Mouse (Mus musculus) heart, embryonic 15.5 days (tissue): Measurements from ENCODE around the gene Ralgps1. TPM values are rescaled to one million over a fixed set of nuclear protein-coding genes. Genes with fewer than 3 reads are reported as not detected.

Source experiments
- ATAC-seq: fragments of 200-750 bp; cut with Nextera tagmentation; replicated peaks from 2 replicates; pipeline ENCODE4 v1.8.0; 2017; ENCODE audit warnings: low read depth, moderate TSS enrichment; ENCODE audit not compliant: insufficient number of reproducible peaks, insufficient read depth, low FRiP score
- H3K27ac ChIP-seq: fragments of 300-500 bp; sonication (generic); 2 replicates; pipeline ENCODE4 v1.5.1; 2015; ENCODE audit warnings: mild to moderate bottlenecking, inconsistent platforms
- H3K27me3 ChIP-seq: fragments of 300-500 bp; sonication (generic); 2 replicates; pipeline ENCODE4 v1.6.1; 2015; ENCODE audit warnings: inconsistent platforms
- H3K36me3 ChIP-seq: fragments of 300-500 bp; sonication (generic); 2 replicates; pipeline ENCODE4 v1.6.1; 2015; ENCODE audit warnings: mild to moderate bottlenecking, inconsistent platforms
- H3K4me1 ChIP-seq: fragments of 300-500 bp; sonication (generic); replicated peaks from 2 replicates; pipeline ENCODE4 v1.6.1; 2015; ENCODE audit warnings: inconsistent platforms
- H3K4me2 ChIP-seq: fragments of 300-500 bp; sonication (generic); 2 replicates; pipeline ENCODE4 v1.6.1; 2015; ENCODE audit warnings: inconsistent platforms, mild to moderate bottlenecking, moderate library complexity
- H3K4me3 ChIP-seq: fragments of 300-500 bp; sonication (generic); 2 replicates; pipeline ENCODE4 v1.5.1; 2015; ENCODE audit warnings: mild to moderate bottlenecking, inconsistent platforms
- H3K9ac ChIP-seq: fragments of 300-500 bp; sonication (generic); 2 replicates; pipeline ENCODE4 v1.6.1; 2015; ENCODE audit warnings: mild to moderate bottlenecking, inconsistent platforms
- H3K9me3 ChIP-seq: fragments of 300-500 bp; sonication (generic); replicated peaks from 2 replicates; pipeline ENCODE4 v1.6.1; 2016; ENCODE audit warnings: inconsistent platforms
- WGBS: fragments of 180-500 bp; shearing (Covaris S2); methylation state at CpG from one replicate; pipeline ENCODE4 v1.1.7; 2015; ENCODE audit warnings: mixed read lengths; 5-methylcytosine and 5-hydroxymethylcytosine counted together
- polyA plus RNA-seq: library from polyadenylated mRNA; unstranded; fragments of >200 nt; fragmentation: Nextera tagmentation; extraction: Ambion mirVana; gene quantifications from 2 replicates; pipeline ENCODE4 v1.2.1, GENCODE M21; 2015

Gene Ralgps1
- polyA plus RNA-seq, 1 experiment from 2014 or later = 3.7 TPM

- no peak overlapping the region for H3K4me2 ChIP-seq
- no peak; the same call in 1 of the 2 replicates for ATAC-seq
- H3K4me3 ChIP-seq = no peak overlapping the region
- WGBS = 69% methylated on average over 3 of the region's 3 CpGs
- no peaks in the 10 kb centered on the region for H3K9me3 ChIP-seq
- H3K9ac ChIP-seq = no peak overlapping the region
- H3K36me3 ChIP-seq = no peaks in the 10 kb centered on the region
- H3K27ac ChIP-seq = no peak overlapping the region
- no peaks in the 10 kb centered on the region for H3K27me3 ChIP-seq
- H3K4me1 ChIP-seq = peaks cover 18% of the 10 kb centered on the region
Observed at GRCm38 (mm10) chr2:33302405-33302804, 68.9 kb downstream of the Ralgps1 start.

- Histone ChIP-seq H3K4me3 (no peak overlapping the region), H3K36me3 (no peaks in the 10 kb centered on the region), H3K9me3 (no peaks in the 10 kb centered on the region), H3K4me1 (peaks cover 18% of the 10 kb centered on the region), H3K27ac (no peak overlapping the region), H3K4me2 (no peak overlapping the region), H3K9ac (no peak overlapping the region), H3K27me3 (no peaks in the 10 kb centered on the region)
- no peak for ATAC-seq
- WGBS = 44% methylated on average over 3 of the region's 3 CpGs
Observed at GRCm38 (mm10) chr2:33300371-33301046, 70.8 kb downstream of the Ralgps1 start.

- ATAC-seq = 0 out of 2 replicates have a peak, but pooled peaks have one; percentile 25
- WGBS = 74% methylated on average over 4 of the region's 4 CpGs
- no peak overlapping the region for H3K9ac ChIP-seq
- H3K4me2 ChIP-seq = no peak overlapping the region
- no peaks in the 10 kb centered on the region for H3K36me3 ChIP-seq
- H3K4me1 ChIP-seq = peaks cover 19% of the 10 kb centered on the region
- H3K27me3 ChIP-seq = no peaks in the 10 kb centered on the region
- H3K4me3 ChIP-seq = no peak overlapping the region
- no peaks in the 10 kb centered on the region for H3K9me3 ChIP-seq
- no peak overlapping the region for H3K27ac ChIP-seq
Observed at GRCm38 (mm10) chr2:33298928-33299327, 72.4 kb downstream of the Ralgps1 start.

GRCm38 (mm10) chr2:33295115-33295514 is 76.2 kb downstream of the Ralgps1 start:
- Histone ChIP-seq H3K36me3 (no peaks in the 10 kb centered on the region), H3K9me3 (no peaks in the 10 kb centered on the region), H3K4me3 (no peak overlapping the region), H3K4me1 (peaks cover 30% of the 10 kb centered on the region), H3K9ac (no peak overlapping the region), H3K4me2 (no peak overlapping the region), H3K27me3 (no peaks in the 10 kb centered on the region), H3K27ac (no peak overlapping the region)
- no peak for ATAC-seq
- WGBS = 78% methylated on average over 5 of the region's 5 CpGs

GRCm38 (mm10) chr2:33292057-33292456 is 79.2 kb downstream of the Ralgps1 start:
- ATAC-seq = no peak
- Histone ChIP-seq H3K4me3 (no peak overlapping the region), H3K4me2 (no peak overlapping the region), H3K9me3 (no peaks in the 10 kb centered on the region), H3K9ac (no peak overlapping the region), H3K36me3 (0 out of 2 replicates have a peak, but pooled peaks cover 4% of the 10 kb centered on the region), H3K27ac (no peak overlapping the region), H3K4me1 (peaks cover 28% of the 10 kb centered on the region), H3K27me3 (no peaks in the 10 kb centered on the region)
- 60% methylated on average over 2 of the region's 2 CpGs for WGBS

- Histone ChIP-seq H3K9me3 (no peaks in the 10 kb centered on the region), H3K4me1 (peaks cover 28% of the 10 kb centered on the region), H3K36me3 (0 out of 2 replicates have a peak, but pooled peaks cover 4% of the 10 kb centered on the region), H3K27ac (no peak overlapping the region), H3K4me2 (no peak overlapping the region), H3K9ac (no peak overlapping the region), H3K4me3 (no peak overlapping the region), H3K27me3 (no peaks in the 10 kb centered on the region)
- WGBS = 70% methylated on average over 8 of the region's 8 CpGs
- no peak for ATAC-seq
Observed at GRCm38 (mm10) chr2:33290491-33290890, 80.8 kb downstream of the Ralgps1 start.

- H3K9ac ChIP-seq = no peak overlapping the region
- H3K27me3 ChIP-seq = no peaks in the 10 kb centered on the region
- H3K4me3 ChIP-seq = no peak overlapping the region
- H3K4me2 ChIP-seq = no peak overlapping the region
- H3K9me3 ChIP-seq = no peaks in the 10 kb centered on the region
- H3K4me1 ChIP-seq = peaks cover 26% of the 10 kb centered on the region
- WGBS = 86% methylated on average over 5 of the region's 5 CpGs
- ATAC-seq = no peak
- no peak overlapping the region for H3K27ac ChIP-seq
- H3K36me3 ChIP-seq = 0 out of 2 replicates have a peak, but pooled peaks cover 4% of the 10 kb centered on the region
Observed at GRCm38 (mm10) chr2:33288837-33289236, 82.4 kb downstream of the Ralgps1 start.

GRCm38 (mm10) chr2:33283674-33284073 is 87.6 kb downstream of the Ralgps1 start:
- Histone ChIP-seq H3K4me3 (no peak overlapping the region), H3K27ac (no peak overlapping the region), H3K4me1 (peaks cover 9% of the 10 kb centered on the region), H3K4me2 (no peak overlapping the region), H3K27me3 (no peaks in the 10 kb centered on the region), H3K36me3 (0 out of 2 replicates have a peak, but pooled peaks cover 4% of the 10 kb centered on the region), H3K9me3 (no peaks in the 10 kb centered on the region), H3K9ac (no peak overlapping the region)
- 77% methylated on average over 2 of the region's 2 CpGs for WGBS
- ATAC-seq = no peak

GRCm38 (mm10) chr2:33282877-33283276 is 88.4 kb downstream of the Ralgps1 start:
- Histone ChIP-seq H3K9ac (no peak overlapping the region), H3K4me1 (peaks cover 9% of the 10 kb centered on the region), H3K27ac (peak overlapping the region; percentile 57), H3K4me2 (no peak overlapping the region), H3K27me3 (no peaks in the 10 kb centered on the region), H3K4me3 (no peak overlapping the region), H3K36me3 (0 out of 2 replicates have a peak, but pooled peaks cover 2% of the 10 kb centered on the region), H3K9me3 (no peaks in the 10 kb centered on the region)
- 32% methylated on average over 4 of the region's 4 CpGs for WGBS
- ATAC-seq = peak; percentile 63

- H3K4me3 ChIP-seq = no peak overlapping the region
- H3K36me3 ChIP-seq = no peaks in the 10 kb centered on the region
- no peak for ATAC-seq
- no peak overlapping the region for H3K27ac ChIP-seq
- no peaks in the 10 kb centered on the region for H3K9me3 ChIP-seq
- no peak overlapping the region for H3K9ac ChIP-seq
- 87% methylated on average over 5 of the region's 5 CpGs for WGBS
- no peak overlapping the region for H3K4me2 ChIP-seq
- peaks cover 9% of the 10 kb centered on the region for H3K4me1 ChIP-seq
- H3K27me3 ChIP-seq = no peaks in the 10 kb centered on the region
Observed at GRCm38 (mm10) chr2:33281807-33282206, 89.5 kb downstream of the Ralgps1 start.

- H3K9me3 ChIP-seq = no peaks in the 10 kb centered on the region
- WGBS = 74% methylated on average over 2 of the region's 2 CpGs
- no peaks in the 10 kb centered on the region for H3K36me3 ChIP-seq
- H3K4me1 ChIP-seq = peaks cover 9% of the 10 kb centered on the region
- ATAC-seq = no peak
- H3K4me2 ChIP-seq = no peak overlapping the region
- no peaks in the 10 kb centered on the region for H3K27me3 ChIP-seq
- no peak overlapping the region for H3K27ac ChIP-seq
- H3K4me3 ChIP-seq = no peak overlapping the region
- no peak overlapping the region for H3K9ac ChIP-seq
Observed at GRCm38 (mm10) chr2:33280525-33280924, 90.8 kb downstream of the Ralgps1 start.

- no peaks in the 10 kb centered on the region for H3K36me3 ChIP-seq
- WGBS = 87% methylated on average over 10 of the region's 10 CpGs
- H3K9me3 ChIP-seq = no peaks in the 10 kb centered on the region
- H3K4me1 ChIP-seq = peaks cover 16% of the 10 kb centered on the region
- H3K4me3 ChIP-seq = no peak overlapping the region
- no peak overlapping the region for H3K4me2 ChIP-seq
- H3K9ac ChIP-seq = no peak overlapping the region
- no peaks in the 10 kb centered on the region for H3K27me3 ChIP-seq
- H3K27ac ChIP-seq = no peak overlapping the region
- ATAC-seq = no peak
Observed at GRCm38 (mm10) chr2:33279758-33280157, 91.5 kb downstream of the Ralgps1 start.
